Mouse (Mus musculus): ENCODE measurements around the gene Ly6g6d.

The Ly6g6d gene

DNA sequence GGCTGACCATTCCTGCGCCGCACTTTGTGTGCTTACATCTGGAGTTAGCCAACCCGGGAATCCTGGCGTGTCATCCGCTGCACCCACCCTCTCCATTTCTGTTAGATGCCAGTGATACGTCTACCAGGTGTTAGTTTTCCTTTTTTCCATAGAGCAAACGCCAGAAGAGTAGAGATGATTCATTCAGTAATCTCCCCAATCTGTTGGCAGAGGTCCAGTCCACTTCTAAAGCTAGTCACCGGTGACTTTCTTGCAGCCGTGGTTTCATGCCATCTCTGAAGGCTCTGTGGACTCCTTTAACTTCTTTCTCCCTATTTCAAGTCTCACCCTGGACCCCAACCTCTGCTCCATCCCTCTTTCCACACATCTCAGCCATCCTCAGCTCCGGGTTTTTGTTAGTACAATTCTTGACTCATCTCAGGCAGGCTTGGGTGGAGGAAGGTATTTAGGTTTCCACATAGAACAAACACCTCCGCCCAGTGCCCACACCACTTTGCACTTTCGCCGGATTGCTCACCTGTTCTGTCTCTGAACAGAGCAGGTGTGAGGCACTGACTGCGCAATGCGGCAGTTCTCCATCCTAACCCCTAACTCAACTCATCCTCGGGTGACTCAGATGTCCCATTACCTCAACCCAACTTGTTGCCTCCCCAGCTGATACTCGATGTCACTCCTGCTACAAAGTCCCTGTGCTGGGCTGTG, 9.5 kb downstream of the Ly6g6d start:
- no peak for DNase-seq (ENCODE audit: low spot score)

DNA sequence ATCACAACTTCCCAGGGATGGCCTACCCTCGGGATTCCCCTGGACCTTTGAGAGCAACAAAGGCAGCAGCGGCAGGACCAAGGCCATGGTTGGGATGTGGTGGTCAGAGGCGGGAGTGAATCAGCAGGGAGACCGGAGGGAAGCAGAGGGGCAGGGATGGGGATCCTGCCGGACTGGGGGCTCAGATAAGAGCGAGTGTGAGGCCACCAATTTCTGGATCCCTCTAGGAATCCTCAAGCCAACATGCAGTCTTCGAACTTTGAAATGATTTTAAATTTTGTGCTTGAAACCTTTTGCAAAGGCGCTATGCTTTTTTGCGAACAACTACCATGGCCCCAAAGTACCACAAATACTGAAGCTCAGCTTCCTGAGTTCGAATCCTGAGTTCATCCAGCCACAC, 11.8 kb downstream of the Ly6g6d start, which contains the start of gene Mpig6b:
TSS of gene Mpig6b (minus strand) at position 101 of the 400 bp plus-strand sequence.
- no peak for DNase-seq (ENCODE audit: low spot score)

DNA sequence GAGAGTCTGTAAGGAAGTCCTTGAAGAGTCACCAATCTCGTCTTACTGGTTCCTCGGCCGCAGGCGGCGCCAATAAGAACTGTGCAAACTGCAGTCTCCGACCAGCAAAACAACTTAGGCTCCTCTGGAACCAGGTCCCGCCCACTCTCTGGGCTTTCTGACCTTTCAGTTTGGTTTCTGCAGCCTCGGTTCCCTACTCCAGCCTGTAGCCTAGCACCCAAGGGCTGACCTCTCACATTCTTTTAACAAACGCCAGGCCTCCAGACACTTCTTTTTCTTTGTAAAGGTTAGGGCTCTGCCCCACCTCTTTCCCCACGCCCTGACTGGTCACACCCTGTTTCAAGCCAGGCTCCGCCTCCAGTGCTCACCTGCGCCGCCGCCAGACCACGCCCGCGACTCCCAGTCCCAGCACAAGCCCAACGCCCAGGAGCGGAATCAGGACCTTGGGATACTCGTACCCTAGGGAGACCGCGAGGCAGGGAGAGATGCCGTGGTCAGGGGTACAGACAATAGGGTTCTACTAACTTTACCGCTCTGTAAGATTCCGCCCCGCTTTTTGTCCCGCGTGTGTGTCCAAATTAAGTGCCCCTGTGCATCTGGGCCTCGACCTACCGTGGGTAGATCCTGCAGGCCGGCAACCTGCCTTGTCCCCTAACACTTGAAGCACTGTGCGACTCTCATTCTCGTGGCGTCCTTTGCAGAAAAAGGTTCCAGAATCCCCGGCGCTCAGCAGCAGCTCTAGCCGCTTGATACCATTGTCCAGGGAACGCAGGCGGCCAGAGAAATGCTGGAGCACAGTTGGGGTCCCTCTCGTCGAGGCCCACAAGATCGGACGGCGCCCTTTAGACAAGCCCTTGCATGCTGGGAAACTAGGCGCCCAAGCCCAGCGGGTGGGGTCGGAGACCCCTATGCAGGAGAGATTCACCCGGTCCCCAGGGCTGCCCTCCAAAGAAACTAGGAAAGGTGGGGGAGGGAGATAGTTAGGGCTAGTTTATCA, 12.6 kb downstream of the Ly6g6d start, which contains the start of gene Ly6g6c:
TSS of gene Ly6g6c (plus strand) at position 438 of the 997 bp plus-strand sequence.
- peak; percentile 67 for DNase-seq (ENCODE audit: low spot score)

DNA sequence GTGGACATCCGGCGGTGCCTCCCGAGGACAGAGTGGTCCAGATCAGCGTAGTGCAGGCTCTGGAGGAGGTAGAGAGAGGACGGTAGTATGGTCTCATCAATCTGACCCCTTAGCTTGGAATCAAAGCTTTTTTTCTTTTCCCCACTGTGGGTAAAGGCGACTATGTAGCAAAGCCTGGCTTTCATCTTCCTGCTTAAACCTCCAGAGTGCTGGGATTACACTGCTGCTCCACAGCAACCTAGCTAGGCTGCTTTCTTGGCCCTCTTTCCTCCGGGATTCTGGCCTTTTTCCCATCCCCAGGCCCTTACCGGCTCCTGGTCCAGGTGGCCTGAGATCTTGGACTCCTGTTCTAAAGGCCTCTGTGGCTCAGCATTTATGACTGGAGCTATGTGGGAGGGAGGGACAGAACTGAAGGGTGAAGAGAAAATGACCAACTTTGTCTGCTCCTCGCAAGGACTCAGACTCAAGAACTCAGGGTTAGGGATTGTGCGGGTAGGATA, 13.4 kb downstream of the Ly6g6d start:
- no peak for DNase-seq (ENCODE audit: low spot score)

DNA sequence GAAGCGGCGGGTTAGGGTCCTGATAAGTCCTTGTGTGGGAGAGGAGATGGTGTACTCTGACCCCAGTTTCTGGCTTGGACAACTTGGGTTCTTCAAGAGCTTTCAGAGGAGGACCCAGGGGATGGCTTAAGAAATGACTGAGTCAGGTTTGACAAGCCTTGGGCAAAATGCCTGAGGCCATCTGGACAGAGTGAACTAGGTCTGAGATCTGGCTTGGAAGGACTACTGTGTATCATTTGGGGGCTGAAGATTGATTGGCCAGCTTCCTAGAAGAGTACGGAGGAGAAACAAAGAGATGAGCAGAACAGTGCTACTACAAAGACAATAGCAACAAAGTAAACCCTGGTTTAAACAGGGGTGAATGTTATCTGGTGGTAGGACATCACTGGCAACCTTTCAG, 14.4 kb downstream of the Ly6g6d start:
- DNase-seq (ENCODE audit: low spot score): peak; percentile 69

DNA sequence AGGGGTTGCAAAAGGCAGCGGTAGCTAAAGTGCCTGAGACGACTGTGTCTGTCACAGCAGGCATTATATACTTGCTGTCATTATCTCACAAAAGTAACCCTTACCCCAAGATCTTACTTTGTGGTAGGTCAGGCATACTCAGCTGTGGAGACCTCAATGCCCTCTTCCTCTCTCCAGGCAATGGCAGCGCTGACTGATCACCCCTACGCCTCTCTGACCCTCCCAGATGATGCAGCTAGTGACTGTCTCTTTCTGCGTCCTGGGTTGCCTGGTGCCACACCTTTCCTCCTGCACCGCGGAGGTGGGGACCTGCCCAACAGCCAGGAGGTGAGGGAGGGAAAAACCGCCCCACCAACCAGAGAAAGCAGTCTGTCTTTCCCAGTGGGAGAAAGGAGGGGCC, 16.6 kb downstream of the Ly6g6d start:
- no peak for DNase-seq (ENCODE audit: low spot score)

DNA sequence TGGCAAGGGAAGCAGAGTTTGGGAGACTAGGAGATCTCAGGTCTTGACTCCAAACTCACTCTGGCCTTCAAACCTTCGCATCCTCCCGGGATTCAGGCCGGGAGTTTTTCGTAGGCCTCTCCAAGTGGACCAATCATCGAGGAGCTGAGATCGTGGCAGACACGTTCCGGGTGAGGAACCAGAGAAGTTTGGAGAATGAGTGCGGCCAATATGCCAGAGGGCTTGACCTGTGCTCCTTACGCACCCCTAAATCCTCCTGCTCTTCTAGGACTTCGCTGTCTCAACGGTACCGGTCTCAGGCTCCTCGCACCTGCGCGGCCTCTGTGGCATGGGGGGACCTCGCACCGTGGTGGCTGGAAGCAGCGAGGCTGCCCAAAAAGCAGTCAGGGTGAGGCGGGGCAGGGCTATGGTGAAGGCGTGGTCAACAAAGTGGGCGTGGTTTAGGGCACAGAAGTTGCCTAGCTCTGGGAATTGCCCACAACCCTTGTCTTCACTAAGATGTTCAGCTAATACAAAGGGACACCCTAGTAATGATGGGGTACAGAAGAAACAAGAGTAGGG, 17.0 kb downstream of the Ly6g6d start:
- no peak for DNase-seq (ENCODE audit: low spot score)

DNA sequence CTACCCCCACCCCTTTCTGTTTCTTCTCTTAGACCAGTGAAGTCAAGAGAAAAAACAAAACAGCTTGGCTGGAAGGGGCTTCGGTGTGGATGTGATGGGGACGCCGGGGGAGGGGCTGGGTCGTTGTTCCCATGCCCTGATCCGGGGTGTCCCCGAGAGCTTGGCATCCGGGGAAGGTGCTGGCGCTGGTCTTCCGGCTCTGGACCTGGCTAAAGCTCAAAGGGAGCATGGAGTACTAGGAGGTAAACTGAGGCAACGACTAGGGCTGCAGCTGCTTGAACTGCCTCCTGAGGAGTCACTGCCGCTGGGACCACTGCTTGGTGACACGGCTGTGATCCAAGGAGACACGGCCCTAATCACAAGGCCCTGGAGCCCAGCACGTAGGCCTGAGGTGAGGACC, 17.8 kb downstream of the Ly6g6d start:
- no peak for DNase-seq (ENCODE audit: low spot score)

DNA sequence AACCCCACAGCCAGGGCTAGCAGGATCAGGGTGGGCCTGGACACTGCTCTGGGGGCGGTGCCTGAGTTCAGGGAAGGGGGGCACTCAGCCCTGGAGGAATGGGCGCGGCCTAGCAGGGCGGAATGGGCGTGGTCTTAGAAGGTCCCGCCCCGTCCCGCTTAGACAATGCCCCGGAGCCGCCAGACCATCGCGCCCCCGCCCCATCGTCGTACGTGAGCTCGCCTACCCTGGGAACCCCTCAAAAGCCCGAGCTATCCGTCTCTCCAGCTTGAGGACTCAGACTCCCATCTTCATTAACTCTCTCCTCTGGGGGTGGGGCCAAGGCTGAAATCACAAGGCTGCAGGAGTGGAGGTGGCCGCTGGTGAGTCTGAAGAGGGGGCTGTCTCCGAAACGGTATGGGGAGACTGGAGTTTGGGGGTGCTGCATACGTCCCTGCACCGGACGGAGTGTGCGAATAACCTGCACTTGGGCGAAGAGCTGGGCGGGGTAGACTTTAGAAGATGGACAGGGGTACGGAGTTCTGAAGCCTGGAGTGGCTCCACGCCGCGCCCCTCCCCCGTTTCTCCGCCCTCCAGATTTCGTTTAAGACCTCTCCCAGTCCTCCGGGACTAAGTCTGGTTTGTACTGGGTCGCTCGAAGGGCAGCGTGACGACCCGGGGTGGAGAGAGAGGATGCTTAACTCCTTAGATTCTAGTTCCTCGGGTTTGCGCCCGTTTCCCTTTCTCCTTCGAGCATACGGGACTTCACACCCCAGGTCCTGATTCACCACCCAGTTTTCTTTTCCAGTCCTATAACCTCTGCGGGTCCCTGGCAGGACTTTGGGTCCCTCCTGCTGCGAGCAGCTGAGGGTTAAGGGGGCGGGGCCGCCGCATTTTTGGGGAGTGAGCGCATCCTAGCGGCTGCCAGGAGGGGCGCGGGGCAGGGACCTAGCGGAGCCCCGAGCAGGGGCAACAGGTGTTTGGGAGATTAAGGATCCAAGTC, 18.7 kb downstream of the Ly6g6d start, which contains the start of gene Ddah2:
TSS of gene Ddah2 (plus strand) at position 125 of the 982 bp plus-strand sequence.
- DNase-seq (ENCODE audit: low spot score): peak; percentile 81

DNA sequence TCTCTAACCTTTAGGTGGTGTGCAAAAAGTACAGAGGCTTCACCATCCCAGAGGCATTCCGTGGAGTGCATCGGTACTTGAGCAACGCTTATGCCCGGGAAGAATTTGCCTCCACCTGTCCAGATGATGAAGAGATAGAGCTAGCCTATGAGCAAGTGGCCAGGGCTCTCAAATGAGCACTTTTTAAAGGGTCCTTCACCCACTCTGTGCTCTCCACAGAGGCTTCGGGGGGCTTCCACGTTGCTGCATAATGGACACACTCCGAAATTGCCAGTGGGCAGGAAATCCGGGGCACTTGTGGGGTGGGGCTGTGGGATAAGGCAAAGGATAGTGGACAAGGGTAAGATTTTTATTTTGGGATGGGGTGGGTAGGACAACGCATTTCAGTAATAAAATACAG, 19.5 kb downstream of the Ly6g6d start:
- no peak for DNase-seq (ENCODE audit: low spot score)

DNA sequence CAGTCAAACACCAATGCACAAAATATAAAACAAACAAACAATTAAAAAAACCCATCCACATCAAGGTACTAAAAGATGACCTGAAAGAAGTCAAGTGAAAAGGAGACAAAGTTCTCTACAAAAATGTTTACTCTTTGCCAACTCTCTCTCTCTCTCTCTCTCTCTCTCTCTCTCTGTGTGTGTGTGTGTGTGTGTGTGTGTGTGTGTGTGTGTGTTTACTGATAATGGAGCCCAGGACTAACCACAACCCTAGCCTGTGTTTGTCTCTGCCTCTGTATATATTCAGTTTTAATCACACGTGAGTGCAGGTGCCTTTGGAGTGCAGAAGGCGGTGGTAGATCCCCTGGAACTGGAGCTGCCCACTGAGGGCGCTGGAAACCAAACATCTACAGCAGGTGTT, 20.8 kb downstream of the Ly6g6d start:
- no peak for DNase-seq (ENCODE audit: low spot score)

DNA sequence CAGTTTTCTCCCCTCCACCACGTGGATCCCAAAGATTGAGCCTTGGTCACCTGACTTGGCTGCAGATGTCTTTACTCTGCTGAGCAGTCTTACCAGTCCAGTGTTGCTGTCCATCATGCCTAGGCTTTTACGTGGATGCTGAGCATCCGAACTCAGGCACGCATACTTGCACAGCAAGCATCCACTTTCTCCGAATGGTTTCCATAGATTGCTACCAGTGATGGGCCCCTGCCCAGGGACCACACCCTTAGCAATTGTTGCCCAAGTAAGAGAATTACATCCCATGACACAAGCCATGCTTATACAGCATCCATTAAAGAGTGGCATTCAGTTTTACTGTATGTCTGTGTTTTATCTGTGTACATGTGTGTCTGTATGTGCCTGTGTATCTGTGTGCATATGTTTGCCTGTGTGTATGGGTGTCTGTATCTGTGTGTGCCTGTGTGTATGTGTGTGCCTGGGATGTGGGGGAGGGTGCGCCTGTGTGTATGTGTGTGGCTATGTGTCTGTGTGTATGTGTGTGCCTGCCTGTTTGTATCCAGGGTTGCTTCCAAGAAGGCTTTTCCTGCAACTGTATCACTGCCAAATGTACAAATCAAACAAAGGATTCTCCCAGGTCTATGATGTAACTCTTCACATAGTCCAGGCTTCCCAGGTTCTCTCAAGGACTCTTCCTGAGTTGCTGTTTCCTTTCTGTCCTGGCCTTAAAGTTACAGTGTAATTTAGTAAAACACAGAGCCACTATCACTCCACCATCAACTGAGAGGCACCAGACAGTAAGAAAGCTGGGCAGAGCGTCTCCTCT, 22.0 kb downstream of the Ly6g6d start:
- no peak for DNase-seq (ENCODE audit: low spot score)

DNA sequence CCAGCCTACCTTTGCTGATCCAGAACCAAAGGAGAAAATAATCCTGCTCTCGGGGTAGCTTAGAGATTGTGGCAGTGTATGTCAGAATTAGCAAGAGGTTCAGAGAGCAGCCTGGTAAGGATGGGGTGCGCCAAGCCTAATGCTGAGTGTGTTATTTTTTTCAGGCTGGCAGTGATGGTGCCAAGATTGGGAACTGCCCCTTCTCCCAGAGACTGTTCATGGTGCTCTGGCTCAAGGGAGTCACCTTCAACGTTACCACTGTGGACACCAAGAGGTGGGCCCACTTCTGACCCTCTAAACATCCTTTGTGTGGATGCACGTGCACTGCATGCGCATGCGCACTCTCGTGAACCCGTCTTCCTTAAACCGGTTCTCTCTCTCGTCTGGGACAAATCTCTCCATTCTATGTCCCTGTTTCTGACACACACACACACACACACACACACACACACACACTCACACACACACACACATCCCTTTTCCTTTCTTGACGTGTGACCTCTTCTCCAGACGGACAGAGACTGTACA, 25.5 kb downstream of the Ly6g6d start:
- DNase-seq (ENCODE audit: low spot score): no peak

DNA sequence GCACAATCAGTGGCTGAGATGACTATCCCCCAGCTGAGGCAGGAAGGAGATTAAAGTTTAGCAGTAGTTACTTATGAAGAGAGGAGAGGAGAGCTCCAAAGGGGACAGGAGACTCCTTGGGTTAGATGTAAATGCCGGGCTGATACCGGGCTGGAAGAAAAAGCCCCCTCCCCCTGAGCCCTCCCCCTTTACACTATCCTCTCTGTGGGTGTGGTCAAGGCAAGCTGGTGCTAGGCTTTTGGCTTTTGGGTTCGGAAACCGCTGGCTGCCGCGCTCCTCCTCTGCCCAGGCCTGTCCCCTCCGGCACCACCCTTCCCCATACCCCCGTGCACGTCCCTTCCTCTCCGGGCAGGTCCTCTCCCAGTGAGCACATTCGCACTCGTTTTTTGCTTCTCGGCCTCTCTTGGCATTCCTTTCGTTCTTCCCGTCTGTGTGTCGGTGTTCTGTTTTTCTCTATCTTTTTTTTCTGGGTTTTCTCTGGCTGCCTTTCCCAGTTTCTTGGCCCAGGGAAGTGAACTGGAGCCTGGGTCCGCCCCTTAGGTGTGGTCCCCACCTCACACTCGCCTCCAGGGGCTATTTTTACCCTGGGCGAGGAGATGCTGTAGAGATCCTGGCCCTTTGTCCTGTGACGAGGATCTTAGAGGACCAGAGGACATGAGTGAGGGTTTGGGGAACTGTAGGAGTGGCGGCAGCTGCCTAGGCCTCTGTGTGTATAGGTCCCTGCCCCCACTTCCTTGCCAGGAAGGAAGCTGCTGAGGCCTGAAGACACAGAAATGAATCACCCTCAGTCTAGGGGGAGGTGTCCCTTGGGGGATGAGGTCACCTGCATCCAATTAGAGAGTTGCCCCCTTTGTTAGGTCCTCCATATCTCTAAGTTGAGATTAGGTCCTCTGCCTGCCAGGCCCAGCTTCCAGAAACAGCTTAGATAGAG, 26.4 kb downstream of the Ly6g6d start:
- peak; percentile 69 for DNase-seq (ENCODE audit: low spot score)

DNA sequence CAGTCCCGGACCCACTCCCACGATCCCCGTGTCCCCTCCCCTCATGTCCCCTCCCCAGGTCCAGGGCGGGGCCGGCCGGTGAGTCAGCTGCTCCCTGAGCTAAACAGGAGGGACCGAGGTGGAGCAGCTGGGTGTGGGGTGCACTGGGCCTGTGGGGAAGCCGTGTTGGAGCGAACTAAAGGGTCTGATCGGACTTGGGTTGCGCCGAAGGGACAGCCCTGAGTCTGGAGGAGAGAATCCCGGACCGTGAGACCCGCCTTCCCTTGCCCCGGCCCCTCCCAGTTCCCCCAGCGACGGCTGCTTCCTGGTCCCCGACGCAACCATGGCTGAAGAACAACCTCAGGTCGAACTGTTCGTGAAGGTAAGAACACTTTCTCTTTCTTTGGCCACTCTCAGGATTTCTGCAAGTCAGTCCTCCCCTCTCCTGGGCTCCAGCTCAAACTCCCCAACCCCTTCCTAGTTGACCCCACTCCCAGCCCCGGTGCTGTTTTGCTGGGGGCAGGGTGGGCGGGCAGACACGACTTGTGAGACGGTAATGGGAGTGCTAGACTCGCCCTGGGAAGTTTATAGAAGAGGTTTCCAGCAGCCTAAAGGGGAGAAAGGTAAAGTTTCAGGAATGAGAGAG, 27.6 kb downstream of the Ly6g6d start:
- DNase-seq (ENCODE audit: low spot score): peak; percentile 61

DNA sequence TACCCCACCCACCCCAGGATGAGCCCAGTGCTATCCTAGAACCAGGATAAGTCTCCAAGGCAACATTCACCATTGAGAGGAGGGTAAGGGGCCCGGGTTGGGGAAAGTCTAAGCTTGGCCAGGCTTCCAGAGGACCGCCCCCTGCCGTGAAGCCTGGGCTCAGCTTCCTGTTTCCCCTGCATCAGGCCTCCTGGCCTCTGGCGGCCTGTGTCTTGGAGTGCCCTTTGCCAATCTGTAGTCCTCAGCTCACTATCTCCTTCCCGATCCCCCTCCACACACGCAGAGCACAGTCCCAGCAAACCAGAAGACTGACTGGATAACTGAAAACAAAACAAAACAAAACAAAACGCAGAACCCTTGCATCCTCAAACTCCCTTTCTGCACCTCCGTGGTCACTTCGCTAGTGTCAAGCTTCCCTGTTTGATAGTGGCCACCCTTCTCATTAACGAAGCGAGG, 28.3 kb downstream of the Ly6g6d start, which contains the start of gene Clic1:
TSS of gene Clic1 (plus strand) at position 406 of the 456 bp plus-strand sequence.
- peak; percentile 70 for DNase-seq (ENCODE audit: low spot score)

DNA sequence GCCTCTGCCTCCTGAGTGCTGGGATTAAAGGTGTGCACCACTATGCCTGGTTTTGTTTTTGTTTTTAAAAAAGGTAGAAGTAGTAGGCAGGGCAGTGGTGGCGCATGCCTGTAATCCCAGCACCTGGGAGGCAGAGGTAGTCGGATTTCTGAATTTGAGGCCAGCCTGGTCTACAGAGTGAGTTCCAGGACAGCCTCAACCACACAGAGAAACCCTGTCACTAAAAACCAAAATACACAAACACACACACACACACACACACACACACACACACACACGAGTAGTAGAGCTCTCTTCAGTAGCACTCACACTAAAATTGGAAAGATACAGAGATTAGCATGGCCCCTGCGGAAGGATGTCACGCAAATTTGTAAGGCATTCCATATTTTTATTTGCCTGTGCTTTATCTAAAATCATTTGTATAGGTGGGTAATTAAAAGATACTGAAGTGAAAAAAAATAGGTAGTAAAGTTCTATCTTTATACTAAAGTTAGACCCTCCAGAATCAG, 28.9 kb downstream of the Ly6g6d start:
- DNase-seq (ENCODE audit: low spot score): no peak

Data from adipocyte (in vitro differentiated cells).